Mouse (Mus musculus) limb, embryonic 14.5 days (tissue): ENCODE data around the gene Exoc3l. TPM values are rescaled to one million over a fixed set of nuclear protein-coding genes. Genes with fewer than 3 reads are reported as not detected.

ENCODE experiments used
- ATAC-seq: fragments of 200-750 bp; cut with Nextera tagmentation; 2 replicates; pipeline ENCODE4 v1.8.0; 2017; ENCODE audit warnings: low read depth, moderate number of reproducible peaks, moderate TSS enrichment; ENCODE audit not compliant: low FRiP score
- DNase-seq: peaks from one replicate; pipeline ENCODE4 v3.0.0-alpha.2; 2015; ENCODE audit warnings: low spot score
- H3K27ac ChIP-seq: fragments of 300-500 bp; sonication (generic); replicated peaks from 2 replicates; pipeline ENCODE4 v1.5.1; 2014; ENCODE audit warnings: low read depth, mild to moderate bottlenecking, low read length, moderate library complexity, mixed read lengths
- H3K27me3 ChIP-seq: fragments of 300-500 bp; sonication (generic); 2 replicates; pipeline ENCODE4 v1.6.1; 2014; ENCODE audit warnings: low read length, mixed read lengths; ENCODE audit not compliant: control insufficient read depth, insufficient read depth
- H3K36me3 ChIP-seq: fragments of 300-500 bp; sonication (generic); 2 replicates; pipeline ENCODE4 v1.6.1; 2014; ENCODE audit warnings: mild to moderate bottlenecking, low read length, moderate library complexity, mixed read lengths; ENCODE audit not compliant: control insufficient read depth, insufficient read depth
- H3K4me1 ChIP-seq: fragments of 300-500 bp; sonication (generic); 2 replicates; pipeline ENCODE4 v1.6.1; 2014; ENCODE audit warnings: antibody characterized with exemption, low read length, mixed read lengths; ENCODE audit not compliant: control insufficient read depth, insufficient read depth
- H3K4me2 ChIP-seq: fragments of 300-500 bp; sonication (generic); replicated peaks from 2 replicates; pipeline ENCODE4 v1.6.1; 2014; ENCODE audit warnings: low read depth, mild to moderate bottlenecking, low read length, moderate library complexity; ENCODE audit not compliant: severe bottlenecking
- H3K4me3 ChIP-seq: fragments of 300-500 bp; sonication (generic); replicated peaks from 2 replicates; pipeline ENCODE4 v1.5.1; 2014; ENCODE audit warnings: low read length
- H3K9ac ChIP-seq: fragments of 300-500 bp; sonication (generic); 2 replicates; pipeline ENCODE4 v1.6.1; 2014; ENCODE audit warnings: mild to moderate bottlenecking, low read depth, low read length, moderate library complexity; ENCODE audit not compliant: severe bottlenecking
- H3K9me3 ChIP-seq: fragments of 300-500 bp; sonication (generic); 2 replicates; pipeline ENCODE4 v1.6.1; 2016; ENCODE audit warnings: low read length; ENCODE audit not compliant: control insufficient read depth
- POLR2A ChIP-seq: fragments of 200-500 bp; IDR thresholded peaks from 2 replicates; pipeline ENCODE4 v1.8.0; 2012; ENCODE audit warnings: inconsistent platforms, mild to moderate bottlenecking, moderate library complexity, borderline replicate concordance; ENCODE audit not compliant: insufficient read depth, insufficient read length; ENCODE audit errors: extremely low read depth
- WGBS: fragments of 180-500 bp; shearing (Covaris S2); extraction: QIAGEN DNeasy Blood & Tissue Kit; methylation state at CpG from one replicate; pipeline ENCODE4 v1.1.7; 2014; 5-methylcytosine and 5-hydroxymethylcytosine counted together
- polyA plus RNA-seq, 2 experiments: library from polyadenylated mRNA; depleted of rRNA in 1 of 2; stranded (reverse) in 1 of 2; unstranded in 1 of 2; fragments of >200 nt; fragmentation: Nextera tagmentation in 1 of 2; extraction: Ambion mirVana in 1 of 2; gene quantifications; 2 replicates each; pipeline versions ENCODE4 v1.2.1 to v1.2.3; 2012 to 2014

The Exoc3l gene
- polyA plus RNA-seq, 2 experiments = 7.4 to 14.4 TPM

DNA sequence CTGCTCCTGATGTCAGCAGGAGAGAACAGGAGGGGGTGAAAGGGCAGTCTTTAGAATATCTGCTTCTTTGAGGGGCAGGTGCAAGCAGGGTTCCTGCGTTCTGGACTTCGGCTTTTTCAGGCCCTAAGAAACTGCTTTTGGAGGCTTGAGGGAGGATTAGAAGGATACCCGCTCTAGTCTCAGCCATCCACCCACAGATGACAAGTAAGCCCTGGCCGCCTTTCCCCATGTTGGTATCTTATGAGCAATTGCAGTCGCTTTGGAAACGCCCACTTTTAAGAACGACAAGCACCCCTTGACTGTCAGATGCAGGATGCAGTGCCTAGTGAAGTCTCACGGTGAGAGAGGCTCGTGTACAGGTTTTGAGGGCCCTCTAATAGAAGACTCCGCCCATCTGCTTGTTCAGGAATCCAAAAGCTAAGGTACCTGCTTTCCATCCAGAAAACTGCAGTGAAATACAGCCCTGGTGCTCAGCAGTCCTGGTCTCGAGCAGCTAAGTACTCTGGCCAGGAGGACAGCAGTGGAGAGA lies 22.8 kb upstream of the Exoc3l start:
- no peaks in the 10 kb centered on the region for H3K9me3 ChIP-seq
- no peak for DNase-seq
- H3K4me1 ChIP-seq = no peaks in the 10 kb centered on the region
- H3K27ac ChIP-seq = no peak overlapping the region
- WGBS = 80% methylated on average over 11 of the region's 11 CpGs
- peaks cover 55% of the 10 kb centered on the region for H3K36me3 ChIP-seq
- TF ChIP-seq POLR2A = no peak
- no peak overlapping the region for H3K9ac ChIP-seq
- H3K4me2 ChIP-seq = no peak overlapping the region
- ATAC-seq = no peak
- no peaks in the 10 kb centered on the region for H3K27me3 ChIP-seq
- H3K4me3 ChIP-seq = no peak overlapping the region

DNA sequence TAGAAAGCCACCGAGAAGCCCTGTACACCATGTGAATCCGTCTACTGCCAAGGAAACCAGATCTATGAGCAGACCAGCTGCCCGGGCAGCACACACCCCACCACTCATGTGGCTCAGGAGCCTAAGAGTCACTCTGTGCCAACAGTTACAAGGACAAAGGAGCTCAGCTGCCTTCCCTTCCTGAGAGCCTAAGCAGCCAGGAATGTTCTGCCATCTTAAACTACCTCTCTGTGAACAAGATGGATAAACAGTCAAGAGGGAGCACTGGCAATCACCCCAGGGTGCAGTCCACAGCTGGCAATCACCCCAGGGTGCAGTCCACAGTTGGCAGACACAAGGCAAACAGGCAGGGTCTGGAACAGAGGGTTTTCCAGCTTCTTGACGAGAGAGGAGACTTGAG lies 22.0 kb upstream of the Exoc3l start:
- H3K4me3 ChIP-seq = no peak overlapping the region
- WGBS = 83% methylated on average over 4 of the region's 4 CpGs
- no peak overlapping the region for H3K27ac ChIP-seq
- no peak for TF ChIP-seq POLR2A
- no peaks in the 10 kb centered on the region for H3K4me1 ChIP-seq
- no peak overlapping the region for H3K4me2 ChIP-seq
- H3K9ac ChIP-seq = no peak overlapping the region
- H3K36me3 ChIP-seq = peaks cover 58% of the 10 kb centered on the region
- H3K27me3 ChIP-seq = no peaks in the 10 kb centered on the region
- no peak for DNase-seq
- ATAC-seq = no peak
- no peaks in the 10 kb centered on the region for H3K9me3 ChIP-seq

DNA sequence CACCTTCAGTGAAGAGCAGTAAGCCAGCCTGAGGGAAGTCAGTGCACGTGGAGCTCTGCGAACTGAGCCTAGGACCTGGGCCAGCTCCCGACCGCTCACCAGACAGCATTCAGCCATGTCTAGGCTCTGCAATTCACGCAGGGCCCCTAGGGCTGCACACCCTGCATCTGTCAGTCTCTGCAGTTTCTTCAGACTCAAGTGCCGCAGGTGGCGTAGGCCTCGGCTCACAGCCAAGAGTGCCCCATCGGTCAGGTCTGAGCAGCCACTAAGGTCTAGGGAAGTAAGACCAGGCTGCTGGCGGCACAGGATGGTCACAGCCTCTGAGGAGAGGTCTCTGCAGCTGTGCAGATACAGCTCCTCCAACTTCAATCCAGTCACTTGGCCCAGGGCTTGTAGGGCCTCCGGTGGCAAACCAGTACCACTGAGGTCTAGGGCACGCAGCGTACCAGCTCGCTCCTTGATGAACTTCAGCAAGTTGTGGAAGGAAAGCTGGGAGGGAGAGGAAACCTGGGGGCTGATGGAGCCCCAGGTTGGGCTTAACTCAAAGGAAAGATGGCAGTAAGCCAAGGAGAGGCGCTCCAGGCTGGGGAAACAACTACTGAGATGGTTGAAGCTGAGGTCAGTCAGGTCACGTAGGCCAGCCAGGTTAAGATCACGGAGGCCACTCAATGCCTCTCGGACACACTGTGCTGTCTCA lies 19.3 kb upstream of the Exoc3l start:
- Histone ChIP-seq H3K9ac (no peak overlapping the region), H3K9me3 (no peaks in the 10 kb centered on the region), H3K27ac (no peak overlapping the region), H3K36me3 (peaks cover 63% of the 10 kb centered on the region), H3K4me3 (no peak overlapping the region), H3K4me2 (no peak overlapping the region), H3K27me3 (no peaks in the 10 kb centered on the region), H3K4me1 (no peaks in the 10 kb centered on the region)
- DNase-seq (no peak), ATAC-seq (no peak)
- no peak for TF ChIP-seq POLR2A
- 89% methylated on average over 18 of the region's 18 CpGs for WGBS

DNA sequence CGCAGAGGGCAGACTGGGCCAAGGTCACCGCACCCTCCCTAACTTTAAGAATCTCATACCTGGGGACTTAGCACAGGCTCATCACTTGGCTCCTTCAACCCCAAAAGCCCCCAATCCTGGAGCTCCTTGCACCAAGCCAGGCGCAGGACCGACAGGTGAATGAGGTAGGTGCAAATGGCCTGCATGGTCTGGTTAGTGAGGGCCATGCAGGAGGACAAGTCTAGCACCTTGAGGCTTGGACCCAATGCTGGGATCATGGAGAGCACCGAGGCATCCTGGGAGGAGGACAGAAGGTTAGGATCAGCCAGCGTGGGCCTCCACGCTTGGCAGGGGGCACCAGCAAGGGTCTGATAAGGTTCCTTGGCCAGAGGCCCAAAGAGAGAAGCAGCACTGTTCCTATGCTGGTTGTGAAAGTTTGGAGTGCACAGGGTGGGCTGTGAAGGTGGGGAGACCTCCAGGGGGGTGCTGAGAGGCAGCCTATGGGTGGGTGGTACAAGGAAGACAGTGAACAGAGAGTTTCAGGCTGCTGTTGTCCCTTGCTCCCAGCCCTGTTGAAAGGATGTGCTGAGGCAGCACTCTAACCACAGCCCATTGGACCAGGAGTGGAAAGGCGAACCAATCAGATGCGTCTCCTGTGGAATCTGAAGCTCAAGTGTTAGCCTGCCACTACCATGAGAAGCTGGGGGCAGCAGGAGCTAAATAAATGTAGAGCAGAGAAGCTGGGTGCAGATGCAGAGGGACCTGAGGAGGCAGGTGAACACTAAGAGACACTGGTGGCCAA lies 17.9 kb upstream of the Exoc3l start:
- Histone ChIP-seq H3K36me3 (peaks cover 60% of the 10 kb centered on the region), H3K9ac (no peak overlapping the region), H3K9me3 (no peaks in the 10 kb centered on the region), H3K27ac (no peak overlapping the region), H3K4me1 (no peaks in the 10 kb centered on the region), H3K4me2 (no peak overlapping the region), H3K4me3 (no peak overlapping the region), H3K27me3 (no peaks in the 10 kb centered on the region)
- 80% methylated on average over 9 of the region's 9 CpGs for WGBS
- no peak for TF ChIP-seq POLR2A
- DNase-seq = no peak
- no peak for ATAC-seq

DNA sequence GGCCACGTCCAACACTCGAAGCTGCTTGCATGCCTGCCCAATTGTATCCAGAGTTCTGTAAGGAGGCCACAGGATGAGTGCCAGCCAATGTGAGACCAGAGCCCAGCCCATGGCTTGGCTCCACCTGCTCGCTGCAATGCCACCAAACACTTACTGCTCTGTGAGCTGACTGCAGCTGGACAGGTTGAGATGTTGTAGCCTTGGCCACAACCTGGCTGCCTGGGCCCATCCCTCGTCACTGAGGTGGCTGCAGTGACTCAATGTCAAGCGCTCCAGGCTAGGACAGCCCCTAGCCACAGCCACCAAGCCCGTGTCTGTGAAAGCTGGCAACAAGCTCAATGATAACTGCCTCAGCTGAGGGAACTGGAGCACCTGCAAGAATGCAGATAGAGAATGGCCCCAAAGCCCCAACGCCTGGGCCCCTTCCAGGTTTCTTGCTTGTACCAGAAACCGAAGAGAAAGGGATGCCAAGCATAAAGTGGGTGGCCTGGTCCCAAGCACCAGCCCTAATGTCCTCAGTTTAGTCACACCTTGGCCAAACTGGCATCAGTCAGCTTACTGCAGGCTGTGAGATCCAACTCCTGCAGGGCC lies 17.1 kb upstream of the Exoc3l start:
- H3K4me1 ChIP-seq = no peaks in the 10 kb centered on the region
- H3K9me3 ChIP-seq = no peaks in the 10 kb centered on the region
- 86% methylated on average over 8 of the region's 8 CpGs for WGBS
- H3K27ac ChIP-seq = no peak overlapping the region
- no peak overlapping the region for H3K4me2 ChIP-seq
- H3K9ac ChIP-seq = no peak overlapping the region
- ATAC-seq = no peak
- DNase-seq = no peak
- peaks cover 60% of the 10 kb centered on the region for H3K36me3 ChIP-seq
- no peak for TF ChIP-seq POLR2A
- H3K27me3 ChIP-seq = no peaks in the 10 kb centered on the region
- no peak overlapping the region for H3K4me3 ChIP-seq
